Mouse (Mus musculus) neutrophil, adult 59 days (primary cell): ENCODE data around the gene Adam26a. TPM values are rescaled to one million over a fixed set of nuclear protein-coding genes. Genes with fewer than 3 reads are reported as not detected.

ENCODE experiments used
- total RNA-seq, 2 experiments: library from RNA; stranded (reverse); gene quantifications; 1 replicate in 1 of 2; 2 replicates in 1 of 2; pipeline ENCODE4 v1.2.4; 2023

Gene Adam26a
- not detected for total RNA-seq

GRCm38 (mm10) chr8:43576607-43577006 is at the start of gene Adam26a:
Adam26a (minus strand) TSS chr8:43576707.

DNA sequence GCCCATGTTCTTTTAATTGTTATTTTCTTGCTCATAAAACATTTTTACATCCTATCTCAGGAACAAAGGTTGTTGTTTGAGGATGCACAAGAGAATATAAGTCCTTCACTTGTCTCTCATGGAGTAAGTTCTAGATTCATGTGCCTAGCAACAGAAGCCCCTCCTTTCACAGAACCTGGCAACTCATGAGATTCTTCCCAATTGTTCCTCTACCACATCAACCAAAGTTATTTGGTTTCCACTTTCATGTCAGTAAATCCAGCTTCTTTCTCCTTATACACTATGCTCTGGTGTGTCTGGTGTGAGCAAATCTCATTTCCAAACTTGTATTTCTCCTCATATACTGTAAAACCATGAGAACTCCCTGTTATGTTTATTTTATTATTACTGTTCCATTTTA is 48.5 kb downstream of the Adam26a start, which contains the start of gene Adam26b:
Adam26b (minus strand) TSS at position 101 of the 400 bp plus-strand sequence.

Other genes with a start within 250 kb of the Adam26a start
- gene Adam26b, start 48.6 kb downstream of the Adam26a start, total RNA-seq, result not detected
- not detected for gene Gm5346, start 50.6 kb upstream of the Adam26a start, total RNA-seq
- not detected for gene Adam34, start 133.3 kb upstream of the Adam26a start, total RNA-seq